Mouse (Mus musculus): ENCODE data around the gene Xylt1.

DNA sequence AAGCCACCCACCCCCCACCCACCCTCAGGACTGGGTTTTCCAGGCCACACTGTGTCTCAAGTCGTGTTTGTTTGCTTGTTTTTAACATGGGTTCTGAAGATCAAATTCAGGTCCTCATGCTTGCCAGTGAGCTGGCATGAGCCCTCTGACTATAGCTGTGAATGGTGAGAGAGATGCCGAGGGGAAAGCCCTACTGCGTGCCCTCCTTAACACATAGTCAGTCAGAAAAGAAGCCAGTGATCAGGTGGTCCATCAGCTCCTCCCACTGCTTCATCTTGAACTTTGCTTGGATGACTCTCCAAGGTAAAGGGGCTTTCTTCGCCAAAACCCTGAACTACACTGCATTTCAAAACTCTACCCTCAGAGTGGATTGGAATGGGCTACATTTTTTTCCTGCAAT is 183.8 kb downstream of the Xylt1 start:
- TF ChIP-seq E2F4 (IDR thresholded peaks at IDR 0.05; ENCODE audit: borderline replicate concordance, low read depth, low read length) (no peak), MYC (IDR thresholded peaks at IDR 0.05; ENCODE audit: low read depth, low read length) (no peak), HCFC1 (IDR thresholded peaks at IDR 0.05; ENCODE audit: low read depth, low read length) (no peak), CTCF (IDR thresholded peaks at IDR 0.05 in 2 of 3, conservative IDR thresholded peaks at IDR 0.05 in 1 of 3; ENCODE audit: control insufficient read depth in 1 of 3, insufficient read depth in 1 of 3, low read depth in 2 of 3, low read length in 3 of 3, poor library complexity in 1 of 3, severe bottlenecking in 1 of 3) (no peak)

Data from MEL (cell line).